Mouse (Mus musculus) central nervous system, embryonic 11.5 days (tissue): Measurements from ENCODE around the gene Traf1. TPM values are rescaled to one million over a fixed set of nuclear protein-coding genes. Genes with fewer than 3 reads are reported as not detected.

Source experiments
- polyA plus RNA-seq: library from polyadenylated mRNA; depleted of rRNA; stranded (reverse); fragments of >200 nt; gene quantifications from 2 replicates; pipeline ENCODE4 v1.2.3, GENCODE M21; 2012; rRNA removed

Traf1 gene
- 0.60 and 0.83 TPM in 2 replicates for polyA plus RNA-seq

DNA sequence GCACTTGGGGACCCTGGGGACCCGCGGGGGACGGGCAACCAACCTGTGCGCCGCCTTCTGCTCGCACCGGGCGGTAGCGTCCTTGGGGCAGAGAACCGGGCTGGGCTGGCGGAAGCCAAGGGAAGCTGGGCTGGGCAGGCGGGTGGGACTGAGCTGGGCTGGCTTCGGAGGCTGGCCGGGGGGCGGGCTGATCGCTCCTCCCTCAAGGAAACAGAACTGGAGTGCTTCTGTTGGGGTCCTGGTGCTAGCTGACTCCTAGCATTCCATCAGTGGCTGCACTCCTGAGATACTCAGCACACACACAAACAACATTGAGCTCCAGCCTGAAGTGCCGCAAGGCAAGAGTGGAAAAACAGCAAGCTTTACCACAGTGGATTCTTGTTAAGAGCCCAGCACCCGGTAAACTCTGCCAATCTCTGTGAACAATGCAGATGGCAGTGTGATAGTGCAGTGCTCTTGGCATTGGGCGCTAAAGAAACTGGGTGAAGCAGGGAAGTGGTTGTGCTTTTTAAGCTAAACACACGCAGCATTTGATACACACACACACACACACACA is at the start of gene Traf1:
Traf1 (minus strand) TSS at position 292 of the 556 bp plus-strand sequence.

DNA sequence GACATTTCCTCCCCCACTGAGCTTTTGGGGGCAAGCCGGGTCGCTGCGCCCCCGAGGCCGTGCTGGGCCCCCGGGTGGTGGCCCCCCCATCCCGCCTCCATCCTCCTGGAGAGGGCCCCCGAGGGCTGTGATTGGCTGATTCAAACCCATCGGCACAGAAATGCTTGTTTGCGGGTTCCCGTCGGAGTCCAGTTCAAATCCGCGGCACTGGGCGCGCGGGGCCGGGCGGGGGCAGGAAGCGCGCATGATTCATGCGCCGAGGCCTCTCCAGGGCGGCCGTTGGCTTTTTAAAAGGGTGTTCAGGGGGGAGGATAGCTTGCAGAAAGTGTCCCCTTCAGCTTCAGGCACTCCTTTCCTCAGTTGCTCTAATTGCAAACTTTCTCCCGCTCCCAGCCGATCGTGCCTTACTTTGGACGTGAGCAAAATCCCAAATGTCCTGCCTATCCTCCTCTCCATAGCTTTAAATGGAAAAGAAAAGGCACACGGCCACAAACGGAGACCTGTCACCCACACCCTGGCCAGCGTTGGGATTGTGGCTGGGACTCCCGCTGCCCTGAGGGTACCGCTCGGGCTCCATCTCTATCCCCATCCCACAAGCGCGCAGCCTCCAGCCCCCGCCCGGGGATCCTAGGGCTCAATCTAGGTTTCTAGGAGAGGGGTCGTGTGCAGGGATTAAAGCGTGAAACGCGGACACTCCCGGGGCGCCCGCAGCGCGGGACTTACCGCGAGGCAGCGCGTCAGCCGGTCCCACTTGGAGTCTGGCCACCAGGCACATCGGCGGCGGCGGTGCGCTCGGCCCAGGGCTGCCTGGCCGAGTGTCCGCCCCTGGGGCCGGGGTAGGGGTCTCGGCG is 48.1 kb downstream of the Traf1 start, which contains the start of gene Phf19:
Phf19 (minus strand) TSS at position 809 of the 851 bp plus-strand sequence.

Other genes with a start within 250 kb of the Traf1 start
- gene Gapvd1, start 206.5 kb downstream of the Traf1 start, polyA plus RNA-seq: 39.7 and 45.8 TPM in 2 replicates
- 667 and 1,111 TPM in 2 replicates for gene Hspa5, start 189.8 kb downstream of the Traf1 start, polyA plus RNA-seq
- 20.6 and 28.4 TPM in 2 replicates for gene Rabepk, start 161.9 kb downstream of the Traf1 start, polyA plus RNA-seq
- 49.8 and 54.7 TPM in 2 replicates for gene Fbxw2, start 135.5 kb downstream of the Traf1 start, polyA plus RNA-seq
- gene Gm34653, start 128.8 kb downstream of the Traf1 start, polyA plus RNA-seq: 0.05 TPM in 2 replicates
- 0.14 and 0.22 TPM in 2 replicates for gene Cutal, start 87.4 kb downstream of the Traf1 start, polyA plus RNA-seq
- 26.8 and 68.7 TPM in 2 replicates for gene Psmd5, start 86.8 kb downstream of the Traf1 start, polyA plus RNA-seq
- 3.1 and 3.4 TPM in 2 replicates for gene Phf19, start 47.7 kb downstream of the Traf1 start, polyA plus RNA-seq
- 0.84 and 1.7 TPM in 2 replicates for gene Hc, start 99.7 kb upstream of the Traf1 start, polyA plus RNA-seq
- 1.4 and 1.7 TPM in 2 replicates for gene AI182371, start 139.8 kb upstream of the Traf1 start, polyA plus RNA-seq
- gene Cntrl, start 147.7 kb upstream of the Traf1 start, polyA plus RNA-seq: 48.1 and 48.4 TPM in 2 replicates
- 138 and 145 TPM in 2 replicates for gene Rab14, start 239.3 kb upstream of the Traf1 start, polyA plus RNA-seq